9 mouse cellular contexts compared by ENCODE assay signal in genomic region chr11:77498261-77499139, GRCm38 (mm10). TPM values are rescaled to one million over a fixed set of nuclear protein-coding genes. Genes with fewer than 3 reads are reported as not detected.
DNase-seq lines count a peak whose midpoint lies in the region; ATAC-seq and TF ChIP-seq lines count a peak whose summit lies in the region.
"Had no signal": no experiment of that assay in that cellular context is flagged by ENCODE, and none has a peak within 500 bp of the region (broad histone marks: within the 10 kb centered on the region; RNA-seq: fewer than 3 reads in every experiment).

No protein-coding gene starts in this region.

- no peak overlapping the region for H3K4me2 ChIP-seq in lung, embryonic 15.5 days
- H3K4me2 ChIP-seq in hindbrain, embryonic 13.5 days = no peak overlapping the region
- no peak overlapping the region for H3K4me2 ChIP-seq in midbrain, postnatal 0 days (ENCODE audit: low read depth, low read length, poor library complexity, severe bottlenecking)

- no peak overlapping the region for H3K4me3 ChIP-seq in lung, embryonic 15.5 days
- no peak overlapping the region for H3K4me3 ChIP-seq in hindbrain, embryonic 13.5 days
- no peak overlapping the region for H3K4me3 ChIP-seq in midbrain, postnatal 0 days (ENCODE audit: low read depth, low read length)

- peak; percentile 63 for DNase-seq in cerebellum, adult 11-12 months
- no peak for DNase-seq in cerebellum, postnatal 4 days (ENCODE audit: low spot score in 2 of 2)
- DNase-seq in lung, postnatal 10 days = no peak
- no peak for DNase-seq in midbrain, postnatal 0 days (ENCODE audit: low spot score)
- no peak for DNase-seq in spleen, postnatal 14 days (ENCODE audit: low spot score in 2 of 2)
- no peak for DNase-seq in T-cell, adult 2 months (ENCODE audit: low spot score)

- TF ChIP-seq CTCF in midbrain, postnatal 0 days (IDR thresholded peaks at IDR 0.05) = no peak

- H3K9me3 ChIP-seq in lung, embryonic 15.5 days = no peaks in the 10 kb centered on the region
- H3K9me3 ChIP-seq in hindbrain, embryonic 13.5 days = no peaks in the 10 kb centered on the region
- no peaks in the 10 kb centered on the region for H3K9me3 ChIP-seq in midbrain, postnatal 0 days (ENCODE audit: low read length)

- H3K27me3 ChIP-seq in lung, embryonic 15.5 days = no peaks in the 10 kb centered on the region
- H3K27me3 ChIP-seq in hindbrain, embryonic 13.5 days = no peaks in the 10 kb centered on the region
- no peaks in the 10 kb centered on the region for H3K27me3 ChIP-seq in midbrain, postnatal 0 days (ENCODE audit: insufficient read depth, low read length)

- ATAC-seq in lung, embryonic 15.5 days (ENCODE audit: borderline replicate concordance, extremely low read depth, low FRiP score, low TSS enrichment) = no peak
- ATAC-seq in hindbrain, embryonic 13.5 days (ENCODE audit: low FRiP score) = no peak
- ATAC-seq in midbrain, postnatal 0 days (ENCODE audit: low FRiP score) = no peak

- peak overlapping the region; percentile 68 for H3K27ac ChIP-seq in lung, embryonic 15.5 days
- H3K27ac ChIP-seq in hindbrain, embryonic 13.5 days = peak overlapping the region; percentile 60
- H3K27ac ChIP-seq in midbrain, postnatal 0 days (ENCODE audit: low read depth, low read length) = peak overlapping the region; percentile 38; the same call in 1 of the 2 replicates

- peaks cover 63% of the 10 kb centered on the region for H3K4me1 ChIP-seq in lung, embryonic 15.5 days
- H3K4me1 ChIP-seq in hindbrain, embryonic 13.5 days (replicated peaks) = peaks cover 74% of the 10 kb centered on the region
- H3K4me1 ChIP-seq in midbrain, postnatal 0 days (ENCODE audit: insufficient read depth, low read length) = peaks cover 9% of the 10 kb centered on the region; the same call in 1 of the 2 replicates

- H3K36me3 ChIP-seq in lung, embryonic 15.5 days = peaks cover 29% of the 10 kb centered on the region
- H3K36me3 ChIP-seq in hindbrain, embryonic 13.5 days = peaks cover 38% of the 10 kb centered on the region
- peaks cover 34% of the 10 kb centered on the region for H3K36me3 ChIP-seq in midbrain, postnatal 0 days (ENCODE audit: insufficient read depth, low read length)

- H3K9ac ChIP-seq in lung, embryonic 15.5 days = no peak overlapping the region
- H3K9ac ChIP-seq in hindbrain, embryonic 13.5 days = 0 out of 2 replicates have a peak overlapping the region, but pooled peaks have one; percentile 9
- H3K9ac ChIP-seq in midbrain, postnatal 0 days (replicated peaks; ENCODE audit: low read length, poor library complexity, severe bottlenecking) = no peak overlapping the region

- 77% methylated on average over 12 of the region's 12 CpGs for WGBS in lung, embryonic 15.5 days
- WGBS in hindbrain, embryonic 13.5 days = 68% methylated on average over 12 of the region's 12 CpGs
- WGBS in midbrain, postnatal 0 days = 70% methylated on average over 12 of the region's 12 CpGs

RNA-seq across cellular contexts. Expression of gene Git1, which starts 5.1 kb away (rescaled TPM):
- 9.5 and 9.8 TPM in 2 replicates for polyA plus RNA-seq in lung, embryonic 15.5 days (2015; fragmentation: Nextera tagmentation; extraction: Ambion mirVana)
- polyA plus RNA-seq in hindbrain, embryonic 13.5 days (2015; fragmentation: Nextera tagmentation; extraction: Ambion mirVana) = 14.3 and 15.1 TPM in 2 replicates
- total RNA-seq in midbrain, postnatal 0 days (2014; rRNA removed) = 111 and 143 TPM in 2 replicates
- 18.5 and 19.6 TPM in 2 replicates for polyA plus RNA-seq in midbrain, postnatal 0 days (2015; fragmentation: Nextera tagmentation; extraction: Ambion mirVana)

RNA-seq across cellular contexts. Expression of gene Ankrd13b, which starts 9.0 kb away (rescaled TPM):
- polyA plus RNA-seq in lung, embryonic 15.5 days (2015; fragmentation: Nextera tagmentation; extraction: Ambion mirVana) = 6.5 and 7.1 TPM in 2 replicates
- 29.4 and 31.0 TPM in 2 replicates for polyA plus RNA-seq in hindbrain, embryonic 13.5 days (2015; fragmentation: Nextera tagmentation; extraction: Ambion mirVana)
- 70.3 and 75.5 TPM in 2 replicates for total RNA-seq in midbrain, postnatal 0 days (2014; rRNA removed)
- 41.5 and 43.6 TPM in 2 replicates for polyA plus RNA-seq in midbrain, postnatal 0 days (2015; fragmentation: Nextera tagmentation; extraction: Ambion mirVana)

RNA-seq across cellular contexts. Expression of gene Abhd15, which starts 16.4 kb away (rescaled TPM):
- polyA plus RNA-seq in lung, embryonic 15.5 days (2015; fragmentation: Nextera tagmentation; extraction: Ambion mirVana) = 3.8 and 4.0 TPM in 2 replicates
- polyA plus RNA-seq in hindbrain, embryonic 13.5 days (2015; fragmentation: Nextera tagmentation; extraction: Ambion mirVana) = 1.9 and 3.3 TPM in 2 replicates
- 3.6 and 4.2 TPM in 2 replicates for total RNA-seq in midbrain, postnatal 0 days (2014; rRNA removed)
- 1.6 and 1.8 TPM in 2 replicates for polyA plus RNA-seq in midbrain, postnatal 0 days (2015; fragmentation: Nextera tagmentation; extraction: Ambion mirVana)

RNA-seq across cellular contexts. Expression of gene Trp53i13, which starts 17.3 kb away (rescaled TPM):
- polyA plus RNA-seq in lung, embryonic 15.5 days (2015; fragmentation: Nextera tagmentation; extraction: Ambion mirVana) = 42.7 and 43.1 TPM in 2 replicates
- polyA plus RNA-seq in hindbrain, embryonic 13.5 days (2015; fragmentation: Nextera tagmentation; extraction: Ambion mirVana) = 14.9 and 15.5 TPM in 2 replicates
- 7.5 and 7.8 TPM in 2 replicates for total RNA-seq in midbrain, postnatal 0 days (2014; rRNA removed)
- polyA plus RNA-seq in midbrain, postnatal 0 days (2015; fragmentation: Nextera tagmentation; extraction: Ambion mirVana) = 11.4 and 11.5 TPM in 2 replicates

RNA-seq across cellular contexts. Expression of gene Gm10392, which starts 20.5 kb away (rescaled TPM):
- polyA plus RNA-seq in lung, embryonic 15.5 days (2015; fragmentation: Nextera tagmentation; extraction: Ambion mirVana) = 0.10 and 0.11 TPM in 2 replicates
- polyA plus RNA-seq in hindbrain, embryonic 13.5 days (2015; fragmentation: Nextera tagmentation; extraction: Ambion mirVana) = not detected in 2 replicates
- total RNA-seq in midbrain, postnatal 0 days (2014; rRNA removed) = not detected in 2 replicates
- not detected in 2 replicates for polyA plus RNA-seq in midbrain, postnatal 0 days (2015; fragmentation: Nextera tagmentation; extraction: Ambion mirVana)
- polyA plus RNA-seq: brain, embryonic 14.5 days had no signal
